Mouse (Mus musculus) liver, embryonic 16.5 days (tissue): ENCODE data around the gene Zcchc14. TPM values are rescaled to one million over a fixed set of nuclear protein-coding genes. Genes with fewer than 3 reads are reported as not detected.
A peak's percentile ranks its signal among the peaks of the same experiment; 100 is the strongest.

Source experiments
- ATAC-seq: fragments of 200-750 bp; cut with Nextera tagmentation; 2 replicates; pipeline ENCODE4 v1.8.0; 2017; ENCODE audit warnings: low read depth, mild to moderate bottlenecking, moderate number of reproducible peaks, moderate library complexity
- H3K27ac ChIP-seq: fragments of 300-500 bp; sonication (generic); 2 replicates; pipeline ENCODE4 v1.5.1; 2014; ENCODE audit warnings: mild to moderate bottlenecking, low read length
- H3K27me3 ChIP-seq: fragments of 300-500 bp; sonication (generic); 2 replicates; pipeline ENCODE4 v1.6.1; 2014; ENCODE audit warnings: low read depth, low read length, mixed read lengths; ENCODE audit not compliant: control insufficient read depth, insufficient read depth
- H3K36me3 ChIP-seq: fragments of 300-500 bp; sonication (generic); 2 replicates; pipeline ENCODE4 v1.6.1; 2014; ENCODE audit warnings: mild to moderate bottlenecking; ENCODE audit not compliant: control insufficient read depth, insufficient read depth
- H3K4me1 ChIP-seq: fragments of 300-500 bp; sonication (generic); 2 replicates; pipeline ENCODE4 v1.6.1; 2014; ENCODE audit warnings: low read depth, low read length, mixed read lengths; ENCODE audit not compliant: control insufficient read depth
- H3K4me2 ChIP-seq: fragments of 300-500 bp; sonication (generic); 2 replicates; pipeline ENCODE4 v1.6.1; 2014; ENCODE audit warnings: low read depth, low read length, mixed read lengths
- H3K4me3 ChIP-seq: fragments of 300-500 bp; sonication (generic); 2 replicates; pipeline ENCODE4 v1.5.1; 2014; ENCODE audit warnings: low read depth, mild to moderate bottlenecking, low read length
- H3K9ac ChIP-seq: fragments of 300-500 bp; sonication (generic); 2 replicates; pipeline ENCODE4 v1.6.1; 2014; ENCODE audit warnings: low read depth, low read length
- H3K9me3 ChIP-seq: fragments of 300-500 bp; sonication (generic); replicated peaks from 2 replicates; pipeline ENCODE4 v1.6.1; 2016; ENCODE audit warnings: low read length; ENCODE audit not compliant: control insufficient read depth
- WGBS: fragments of 180-500 bp; shearing (Covaris S2); extraction: QIAGEN DNeasy Blood & Tissue Kit; methylation state at CpG from one replicate; pipeline ENCODE4 v1.1.7; 2014; ENCODE audit not compliant: insufficient replicate concordance; 5-methylcytosine and 5-hydroxymethylcytosine counted together
- polyA plus RNA-seq: library from polyadenylated mRNA; unstranded; fragments of >200 nt; fragmentation: Nextera tagmentation; extraction: Ambion mirVana; gene quantifications from 2 replicates; pipeline ENCODE4 v1.2.1, GENCODE M21; 2015

Zcchc14 gene
- polyA plus RNA-seq, 1 experiment from 2014 or later, result 1.6 TPM

- Histone ChIP-seq H3K9ac (peak within 1 kb of the TSS; percentile 96), H3K27ac (peak within 1 kb of the TSS; percentile 98), H3K27me3 (no peaks in the 10 kb centered on the region), H3K4me3 (peak within 1 kb of the TSS; percentile 90), H3K36me3 (peaks cover 21% of the 10 kb centered on the region), H3K4me2 (peak within 1 kb of the TSS; percentile 77), H3K9me3 (no peaks in the 10 kb centered on the region), H3K4me1 (peaks cover 60% of the 10 kb centered on the region)
- ATAC-seq, result peak; percentile 80
- WGBS, result under 1% methylated on average over 89 of the region's 94 CpGs
These were observed 62.2 kb downstream of the Zcchc14 start, which contains the start of gene Map1lc3b for GRCm38 (mm10) chr8:121590203-121591177. Gene Map1lc3b, plus strand, starts transcription at chr8:121590361.

- no peaks in the 10 kb centered on the region for H3K9me3 ChIP-seq
- peaks cover 11% of the 10 kb centered on the region for H3K36me3 ChIP-seq
- peak; percentile 8 for ATAC-seq
- H3K27me3 ChIP-seq, result no peaks in the 10 kb centered on the region
- 23% methylated on average over 2 of the region's 2 CpGs for WGBS
- H3K27ac ChIP-seq, result peak overlapping the region; percentile 98
- H3K4me2 ChIP-seq, result peak overlapping the region; percentile 77
- peak overlapping the region; percentile 15 for H3K9ac ChIP-seq
- no peak overlapping the region for H3K4me3 ChIP-seq
- peaks cover 65% of the 10 kb centered on the region for H3K4me1 ChIP-seq
These were observed 63.4 kb downstream of the Zcchc14 start for GRCm38 (mm10) chr8:121589205-121589726.

- peak; percentile 54 for ATAC-seq
- Histone ChIP-seq H3K27ac (peak overlapping the region; percentile 98), H3K27me3 (no peaks in the 10 kb centered on the region), H3K36me3 (peaks cover 6% of the 10 kb centered on the region), H3K4me1 (peaks cover 65% of the 10 kb centered on the region), H3K4me3 (no peak overlapping the region), H3K4me2 (peak overlapping the region; percentile 77), H3K9ac (peak overlapping the region; percentile 51), H3K9me3 (no peaks in the 10 kb centered on the region)
- WGBS, result 33% methylated on average over 4 of the region's 4 CpGs
These were observed 64.0 kb downstream of the Zcchc14 start for GRCm38 (mm10) chr8:121588750-121589149.

GRCm38 (mm10) chr8:121585159-121585825, 67.4 kb downstream of the Zcchc14 start:
- Histone ChIP-seq H3K4me1 (peaks cover 52% of the 10 kb centered on the region), H3K4me3 (peak overlapping the region; percentile 74), H3K9ac (peak overlapping the region; percentile 88), H3K9me3 (no peaks in the 10 kb centered on the region), H3K4me2 (peak overlapping the region; percentile 75), H3K27ac (peak overlapping the region; percentile 84), H3K27me3 (no peaks in the 10 kb centered on the region), H3K36me3 (no peaks in the 10 kb centered on the region)
- under 1% methylated on average over 47 of the region's 47 CpGs for WGBS
- peak; percentile 85 for ATAC-seq

GRCm38 (mm10) chr8:121584730-121585129, 68.0 kb downstream of the Zcchc14 start:
- H3K27me3 ChIP-seq, result no peaks in the 10 kb centered on the region
- peaks cover 52% of the 10 kb centered on the region for H3K4me1 ChIP-seq
- ATAC-seq, result peak; percentile 0; the same call in 1 of the 2 replicates
- no peaks in the 10 kb centered on the region for H3K36me3 ChIP-seq
- H3K4me2 ChIP-seq, result peak overlapping the region; percentile 74
- no peaks in the 10 kb centered on the region for H3K9me3 ChIP-seq
- H3K4me3 ChIP-seq, result peak overlapping the region; percentile 74
- 29% methylated on average over 13 of the region's 13 CpGs for WGBS
- H3K27ac ChIP-seq, result peak overlapping the region; percentile 84
- peak overlapping the region; percentile 88 for H3K9ac ChIP-seq

- peaks cover 54% of the 10 kb centered on the region for H3K4me1 ChIP-seq
- no peaks in the 10 kb centered on the region for H3K27me3 ChIP-seq
- no peaks in the 10 kb centered on the region for H3K9me3 ChIP-seq
- H3K27ac ChIP-seq, result no peak overlapping the region
- no peak overlapping the region for H3K4me2 ChIP-seq
- no peak for ATAC-seq
- H3K9ac ChIP-seq, result no peak overlapping the region
- no peaks in the 10 kb centered on the region for H3K36me3 ChIP-seq
- WGBS, result 45% methylated on average over 8 of the region's 8 CpGs
- no peak overlapping the region for H3K4me3 ChIP-seq
These were observed 69.0 kb downstream of the Zcchc14 start for GRCm38 (mm10) chr8:121583653-121584052.

- WGBS, result 35% methylated on average over 9 of the region's 9 CpGs
- Histone ChIP-seq H3K4me2 (peak overlapping the region; percentile 36; the same call in 1 of the 2 replicates), H3K4me1 (peaks cover 44% of the 10 kb centered on the region), H3K27ac (peak overlapping the region; percentile 81), H3K4me3 (no peak overlapping the region), H3K9me3 (no peaks in the 10 kb centered on the region), H3K27me3 (no peaks in the 10 kb centered on the region), H3K9ac (no peak overlapping the region), H3K36me3 (no peaks in the 10 kb centered on the region)
- ATAC-seq, result no peak
These were observed 72.2 kb downstream of the Zcchc14 start for GRCm38 (mm10) chr8:121580465-121580864.

GRCm38 (mm10) chr8:121578676-121579451, 73.8 kb downstream of the Zcchc14 start, which contains the start of gene Fbxo31:
Gene Fbxo31, minus strand, starts transcription at chr8:121578806.
- Histone ChIP-seq H3K4me2 (peak within 1 kb of the TSS; percentile 99), H3K4me1 (peaks cover 39% of the 10 kb centered on the region), H3K27ac (peak within 1 kb of the TSS; percentile 81), H3K9me3 (no peaks in the 10 kb centered on the region), H3K9ac (peak within 1 kb of the TSS; percentile 83), H3K36me3 (no peaks in the 10 kb centered on the region), H3K4me3 (peak within 1 kb of the TSS; percentile 87), H3K27me3 (no peaks in the 10 kb centered on the region)
- 1% methylated on average over 63 of the region's 63 CpGs for WGBS
- peak; percentile 86 for ATAC-seq
